Mouse (Mus musculus) gastrocnemius, postnatal 14 days (tissue): ENCODE data around the gene Chaf1a. TPM values are rescaled to one million over a fixed set of nuclear protein-coding genes. Genes with fewer than 3 reads are reported as not detected.
"Not testable (repeated sequence)": the region's sequence is repeated elsewhere in the genome, so short reads cannot be mapped to it uniquely, and the experiment has no call there.

Experiments
- DNase-seq: peaks from one replicate; pipeline ENCODE4 v3.0.0; 2021; ENCODE audit warnings: mixed read lengths
- intact Hi-C: fragments of 180-260 bp; cut with DNase I; formaldehyde crosslinking; loops from one replicate; pipeline ENCODE4 v1.15.1; 2025; ENCODE audit warnings: low total_unique reads
- total RNA-seq, 2 experiments: library from RNA; stranded (reverse); gene quantifications; 2 replicates each; pipeline ENCODE4 v1.2.3; 2021

Gene Chaf1a
- total RNA-seq, 2 experiments from 2014 or later = 1.8 to 2.3 TPM

DNA sequence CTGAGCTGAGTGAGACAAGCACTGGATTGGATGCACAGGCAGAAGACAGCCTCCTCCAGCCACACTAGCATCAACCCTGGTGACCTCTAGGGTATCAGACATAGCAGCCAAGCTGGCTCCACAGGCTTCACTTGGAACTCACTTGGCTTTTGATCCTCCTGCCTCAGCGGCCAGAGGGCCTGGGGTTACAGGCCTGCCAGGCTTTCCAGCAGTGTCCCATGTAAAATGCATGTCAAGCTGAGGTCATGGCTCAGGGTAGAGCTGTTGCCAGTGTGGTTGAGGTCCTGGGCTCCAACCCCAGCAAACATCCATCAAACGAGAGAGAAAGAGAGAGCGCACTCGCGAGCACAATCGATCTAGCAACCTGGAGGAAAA lies 5.5 kb upstream of the Chaf1a start:
- no peak for DNase-seq
- intact Hi-C loops = no loop called here

- DNase-seq = no peak
- intact Hi-C loops = no loop called here
Observed at GRCm38 (mm10) chr17:56035216-56035615, 5.0 kb upstream of the Chaf1a start.

DNA sequence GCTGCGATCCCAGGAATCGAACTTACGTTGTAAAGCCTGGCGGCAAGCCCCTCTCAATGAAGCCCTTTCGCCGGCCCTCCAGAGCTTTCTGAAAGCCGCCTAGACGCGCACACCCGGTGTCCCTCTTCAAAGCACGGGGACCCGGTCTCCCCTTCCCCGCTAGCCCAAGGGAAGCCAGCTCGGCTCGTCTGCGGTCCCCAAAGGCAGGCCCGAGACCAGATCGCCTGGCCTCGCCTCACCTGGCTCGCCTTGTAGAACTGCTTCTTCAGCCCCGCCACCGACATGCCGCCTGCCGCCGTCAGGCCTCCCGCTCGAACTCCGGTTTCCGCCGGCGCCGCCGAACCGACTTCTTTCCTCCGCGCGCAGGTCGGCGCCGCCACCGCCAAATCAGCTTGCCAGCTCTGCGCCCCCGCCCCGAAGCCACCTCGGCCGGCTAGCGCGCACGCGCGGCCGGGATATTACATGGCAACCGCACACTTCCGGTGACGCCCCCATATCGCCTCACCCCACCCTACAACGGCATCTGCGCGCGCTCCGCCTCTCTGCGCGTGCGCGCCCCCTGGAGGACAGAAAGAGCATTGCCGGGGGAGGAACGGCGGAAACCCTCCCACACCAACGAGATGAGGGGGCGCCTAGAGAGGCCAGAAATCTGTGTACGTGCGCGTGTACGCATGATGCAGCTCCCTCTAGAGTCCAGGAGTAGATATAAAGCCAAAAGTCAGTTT lies 3.9 kb upstream of the Chaf1a start, which contains the start of gene Sh3gl1:
Gene Sh3gl1 (minus strand): TSS at position 460 of the 725 bp plus-strand sequence.
- intact Hi-C loops = no loop called here
- peak; percentile 99 for DNase-seq

DNA sequence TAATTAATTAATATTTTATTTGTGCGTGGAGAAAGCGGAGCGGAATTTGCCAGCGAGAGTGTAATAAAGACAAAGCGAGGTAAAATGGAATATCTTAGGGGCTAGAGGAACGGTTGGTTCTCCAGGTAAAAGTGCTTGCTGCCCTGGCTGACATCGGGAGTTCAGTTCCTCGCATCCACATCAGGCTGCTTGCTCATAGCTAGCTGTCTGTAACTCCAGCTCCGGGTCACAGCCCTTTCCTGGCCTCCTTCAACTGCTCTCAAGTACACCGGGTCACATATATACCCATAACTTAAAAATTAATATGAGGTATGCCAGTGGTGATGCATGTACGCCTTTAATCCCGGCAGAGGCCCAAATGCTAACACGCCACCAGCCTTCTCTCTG lies 3.3 kb upstream of the Chaf1a start:
- intact Hi-C loops = no loop called here
- no peak for DNase-seq

GRCm38 (mm10) chr17:56038583-56039261 lies 1.5 kb upstream of the Chaf1a start:
- intact Hi-C loops = no loop called here
- no peak for DNase-seq

- intact Hi-C loops = no loop called here
- DNase-seq = no peak
Observed at GRCm38 (mm10) chr17:56039345-56039744, 894 bp upstream of the Chaf1a start.

- DNase-seq = no peak
- intact Hi-C loops = no loop called here
Observed at GRCm38 (mm10) chr17:56040857-56041163, 571 bp downstream of the Chaf1a start.

DNA sequence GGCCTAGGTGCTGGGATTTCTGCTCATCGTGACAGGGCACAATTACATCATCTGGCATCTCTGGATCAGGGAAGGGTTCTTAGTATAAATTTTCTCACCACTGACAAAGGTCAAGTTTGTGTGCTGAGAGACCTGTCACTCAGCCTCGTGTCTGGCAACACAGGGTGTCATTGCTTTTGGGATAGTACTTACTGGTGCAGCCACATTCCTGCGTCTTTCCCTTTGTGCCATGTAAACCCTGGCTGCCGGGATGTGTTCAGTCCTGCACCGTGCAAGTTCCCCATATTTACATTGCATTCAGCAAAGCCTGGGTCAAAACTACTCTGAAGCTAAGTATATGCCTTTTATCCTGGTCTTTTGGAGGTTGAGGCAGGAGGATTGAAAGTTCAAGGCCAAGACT lies 11.1 kb downstream of the Chaf1a start:
- DNase-seq = no peak
- intact Hi-C loops = no loop called here

- intact Hi-C loops = no loop called here
- DNase-seq = no peak
Observed at GRCm38 (mm10) chr17:56054938-56055337, 14.7 kb downstream of the Chaf1a start.

- no peak for DNase-seq
- intact Hi-C loops = no loop called here
Observed at GRCm38 (mm10) chr17:56055945-56056678, 15.9 kb downstream of the Chaf1a start.

GRCm38 (mm10) chr17:56057381-56058120 lies 17.3 kb downstream of the Chaf1a start:
- intact Hi-C loops = no loop called here
- no peak for DNase-seq

DNA sequence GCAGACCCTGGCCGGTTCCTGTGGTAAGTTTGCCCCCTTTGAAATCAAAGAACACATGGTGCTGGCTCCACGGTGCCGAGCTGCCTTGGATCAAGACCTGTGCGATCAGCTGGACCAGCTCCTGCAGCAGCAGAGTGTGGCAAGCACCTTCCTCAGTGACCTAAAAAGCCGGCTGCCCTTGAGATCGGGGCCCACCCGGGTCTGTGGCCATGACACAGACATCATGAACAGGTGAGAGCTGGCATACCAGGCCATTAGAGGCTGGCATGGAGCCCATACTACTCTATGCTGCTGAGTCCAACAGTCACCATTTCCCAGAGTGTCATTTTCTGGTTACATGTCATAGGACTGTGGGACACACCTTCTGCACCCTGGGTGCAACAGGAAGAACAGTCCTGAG lies 21.8 kb downstream of the Chaf1a start:
- no peak for DNase-seq
- intact Hi-C loops = no loop called here

- intact Hi-C loops, DNase-seq: not testable (repeated sequence)
Observed at GRCm38 (mm10) chr17:56065715-56066114, 25.5 kb downstream of the Chaf1a start.

DNA sequence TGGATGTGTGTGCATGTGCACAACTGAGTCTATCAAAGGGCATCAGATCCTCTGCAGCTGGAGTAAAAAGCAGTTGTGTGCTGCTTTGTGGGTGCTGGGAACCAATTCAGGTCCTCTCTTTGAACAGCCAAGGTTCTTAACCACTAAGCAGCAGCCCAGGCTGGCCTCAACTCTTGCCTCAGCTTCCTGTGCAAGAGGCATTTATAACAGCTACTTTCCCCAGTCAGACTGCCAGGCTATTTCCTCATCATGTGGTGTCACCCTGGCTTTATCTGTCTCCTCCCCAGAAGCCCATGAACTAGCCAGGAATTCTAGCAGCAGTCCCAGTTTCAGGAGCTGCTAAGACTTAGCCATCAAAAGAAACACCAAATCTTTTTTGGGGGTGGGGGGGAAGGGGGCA lies 26.2 kb downstream of the Chaf1a start:
- intact Hi-C loops = no loop called here
- DNase-seq = no peak

DNA sequence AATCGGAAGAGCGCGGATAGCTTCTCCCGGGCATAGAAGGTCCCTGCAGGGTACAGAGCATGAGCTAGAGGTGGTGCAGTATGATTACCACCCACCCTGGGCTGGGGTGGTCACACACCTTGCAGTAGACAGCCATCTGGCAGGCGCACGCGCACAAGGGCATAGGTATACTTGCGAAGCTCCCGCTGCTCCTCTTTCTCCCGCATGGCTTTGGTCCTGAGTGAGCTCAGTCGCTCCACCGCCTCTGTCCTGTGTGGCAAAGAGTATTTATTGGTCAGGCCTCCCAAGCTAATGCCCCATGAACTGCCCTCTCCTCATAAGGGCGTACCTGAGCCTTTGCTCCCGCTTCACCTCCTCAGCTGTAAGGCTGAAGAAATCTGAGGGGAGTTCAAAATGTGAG lies 28.8 kb downstream of the Chaf1a start:
- DNase-seq = no peak
- intact Hi-C loops = no loop called here

- DNase-seq = no peak
- intact Hi-C loops = no loop called here
Observed at GRCm38 (mm10) chr17:56071126-56071525, 30.9 kb downstream of the Chaf1a start.

DNA sequence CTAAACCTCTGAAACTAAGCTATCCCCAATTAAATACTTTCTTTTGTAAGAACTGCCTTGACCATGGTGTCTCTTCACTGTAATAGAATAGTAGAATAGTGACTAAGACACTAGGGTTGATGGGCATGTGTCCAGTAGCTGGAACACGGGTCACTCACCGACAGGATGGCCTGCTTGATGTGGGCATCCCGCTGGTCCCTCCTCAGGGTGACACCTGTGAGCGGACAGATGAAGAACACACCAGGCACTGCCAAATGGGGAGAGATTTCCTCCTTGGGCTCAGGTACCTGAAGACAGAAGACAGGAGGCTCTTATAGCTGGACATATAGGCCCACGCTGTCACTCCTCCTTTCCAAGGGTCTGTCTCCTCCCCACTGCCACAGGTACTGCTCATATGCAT lies 32.0 kb downstream of the Chaf1a start:
- intact Hi-C loops = no loop called here
- DNase-seq = no peak

DNA sequence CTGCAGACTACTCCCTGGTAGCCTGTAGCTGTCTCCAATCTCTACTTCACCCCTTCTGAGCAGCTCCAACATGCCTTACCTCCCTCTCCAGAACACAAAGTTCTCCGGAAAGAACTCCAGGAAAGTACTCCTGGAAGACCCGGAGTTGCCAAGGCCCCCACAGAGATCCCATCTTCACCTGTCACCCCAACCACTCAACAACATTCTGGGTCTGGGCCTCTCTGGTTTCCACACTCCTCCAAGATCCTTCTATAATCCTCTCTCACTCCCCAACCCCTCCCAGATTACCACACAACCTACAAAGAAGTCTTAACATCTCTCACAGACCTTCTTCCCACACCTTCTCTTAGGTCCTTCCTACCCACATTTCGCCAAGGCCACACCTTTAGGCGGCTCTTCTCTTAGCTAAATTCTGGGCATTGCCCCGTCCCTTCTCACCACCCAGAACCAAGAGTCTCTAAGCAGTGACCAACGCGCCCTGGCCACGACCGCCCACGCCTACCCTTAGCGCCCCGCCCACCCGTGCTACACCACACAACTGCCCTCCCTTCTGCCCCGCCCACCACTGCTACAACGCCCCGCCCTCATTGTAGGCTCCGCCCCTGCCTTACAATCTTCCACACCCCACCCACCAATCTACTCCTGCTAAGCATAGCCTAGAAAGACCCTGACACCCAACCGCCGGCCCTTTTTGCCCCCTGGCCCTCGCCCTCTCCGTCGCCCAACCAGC lies 34.0 kb downstream of the Chaf1a start:
- intact Hi-C loops = no loop called here
- peak; percentile 88 for DNase-seq

GRCm38 (mm10) chr17:56074827-56075208 lies 34.6 kb downstream of the Chaf1a start, which contains the start of gene Ubxn6:
Gene Ubxn6 (minus strand): TSS chr17:56075028.
- DNase-seq = peak; percentile 99
- intact Hi-C loops = no loop called here
